Mouse (Mus musculus) cerebellum, postnatal 14 days (tissue): ENCODE data around the gene Asb10.

ENCODE experiments used
- DNase-seq, 2 experiments: peaks; one replicate each; pipeline ENCODE4 v3.0.0; 2021; ENCODE audit warnings: mixed read lengths in 2 of 2

Asb10 gene

GRCm38 (mm10) chr5:24535731-24536130 is 5.0 kb downstream of the Asb10 start:
- no peak for DNase-seq

- DNase-seq: peak in 1 of 2 experiments; percentile 24
These were observed 6.5 kb downstream of the Asb10 start for GRCm38 (mm10) chr5:24534292-24534691.

GRCm38 (mm10) chr5:24533391-24533790 is 7.4 kb downstream of the Asb10 start:
- DNase-seq: no peak

DNA sequence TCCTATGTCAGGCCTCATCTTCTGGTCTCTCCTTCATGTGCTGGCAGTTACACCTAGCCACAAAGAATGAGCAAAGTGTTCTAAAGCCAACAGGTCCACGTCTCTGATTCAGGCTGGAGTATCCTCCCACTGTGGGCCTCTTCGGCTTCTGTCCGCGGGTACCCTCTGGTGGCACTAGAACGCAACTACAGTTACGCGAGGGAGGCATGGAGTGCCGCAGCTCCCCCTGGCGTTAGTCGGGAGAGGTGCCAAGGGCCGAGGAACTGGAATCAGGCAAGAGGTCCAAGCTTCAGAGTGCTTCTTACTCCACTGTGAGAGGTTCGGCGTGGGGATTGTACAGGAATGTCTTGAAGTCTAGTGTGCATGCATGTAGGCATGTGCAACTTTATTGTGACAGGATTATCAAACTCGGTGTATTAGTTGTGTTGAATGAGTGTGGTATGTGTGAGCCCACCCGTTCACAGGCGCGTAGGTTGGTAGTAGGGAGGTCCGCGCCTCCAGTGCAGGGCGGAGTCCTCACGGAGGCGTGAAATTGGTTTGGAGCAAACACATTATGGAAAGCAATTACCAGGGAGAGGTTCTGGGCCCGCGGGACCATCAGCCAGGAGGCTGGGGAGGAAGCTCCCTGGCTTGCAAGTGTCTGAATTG is 10.6 kb downstream of the Asb10 start:
- DNase-seq: peak; percentile 98 to 99

- DNase-seq: no peak
These were observed 13.0 kb downstream of the Asb10 start for GRCm38 (mm10) chr5:24527780-24528179.

- no peak for DNase-seq
These were observed 13.9 kb downstream of the Asb10 start, which contains the start of gene Gbx1 for GRCm38 (mm10) chr5:24526889-24527230. Gene Gbx1 (minus strand): TSS chr5:24527202.

DNA sequence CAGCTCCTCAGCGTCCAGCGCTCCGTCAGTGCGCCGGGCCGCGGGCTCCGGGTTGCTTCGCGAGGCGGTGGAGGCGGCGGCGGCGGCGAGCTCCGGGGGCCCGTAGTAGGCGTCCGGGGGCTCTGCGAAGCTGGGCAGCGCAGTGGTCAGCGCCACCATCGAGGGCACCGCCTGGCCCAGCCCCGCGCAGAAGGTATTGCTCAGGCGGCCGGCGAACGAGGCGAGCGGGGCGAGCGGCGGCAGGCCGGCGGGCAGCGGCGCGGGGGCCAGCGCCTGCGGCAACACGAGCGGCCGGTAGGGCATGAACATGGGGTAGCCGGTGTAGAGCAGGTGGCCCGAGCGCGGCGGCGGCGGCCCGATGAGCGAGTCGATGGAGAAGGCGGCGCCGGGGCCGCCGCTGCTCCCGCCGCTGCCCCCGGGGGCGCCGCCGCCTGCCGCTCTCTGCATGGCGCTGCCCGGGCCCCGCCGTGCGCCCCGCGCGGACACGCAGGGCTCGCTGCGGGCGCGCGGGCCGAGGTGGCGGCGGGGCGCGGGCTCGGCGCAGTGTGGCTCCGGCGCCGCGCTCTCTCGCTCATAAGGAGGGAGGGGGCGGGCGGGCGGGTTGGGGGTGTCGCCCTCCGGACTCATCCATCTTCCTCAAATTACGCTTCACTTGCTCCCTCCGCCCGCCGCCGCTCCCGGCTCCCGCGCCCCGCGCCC is 14.4 kb downstream of the Asb10 start:
- DNase-seq: peak in 1 of 2 experiments; percentile 27

DNA sequence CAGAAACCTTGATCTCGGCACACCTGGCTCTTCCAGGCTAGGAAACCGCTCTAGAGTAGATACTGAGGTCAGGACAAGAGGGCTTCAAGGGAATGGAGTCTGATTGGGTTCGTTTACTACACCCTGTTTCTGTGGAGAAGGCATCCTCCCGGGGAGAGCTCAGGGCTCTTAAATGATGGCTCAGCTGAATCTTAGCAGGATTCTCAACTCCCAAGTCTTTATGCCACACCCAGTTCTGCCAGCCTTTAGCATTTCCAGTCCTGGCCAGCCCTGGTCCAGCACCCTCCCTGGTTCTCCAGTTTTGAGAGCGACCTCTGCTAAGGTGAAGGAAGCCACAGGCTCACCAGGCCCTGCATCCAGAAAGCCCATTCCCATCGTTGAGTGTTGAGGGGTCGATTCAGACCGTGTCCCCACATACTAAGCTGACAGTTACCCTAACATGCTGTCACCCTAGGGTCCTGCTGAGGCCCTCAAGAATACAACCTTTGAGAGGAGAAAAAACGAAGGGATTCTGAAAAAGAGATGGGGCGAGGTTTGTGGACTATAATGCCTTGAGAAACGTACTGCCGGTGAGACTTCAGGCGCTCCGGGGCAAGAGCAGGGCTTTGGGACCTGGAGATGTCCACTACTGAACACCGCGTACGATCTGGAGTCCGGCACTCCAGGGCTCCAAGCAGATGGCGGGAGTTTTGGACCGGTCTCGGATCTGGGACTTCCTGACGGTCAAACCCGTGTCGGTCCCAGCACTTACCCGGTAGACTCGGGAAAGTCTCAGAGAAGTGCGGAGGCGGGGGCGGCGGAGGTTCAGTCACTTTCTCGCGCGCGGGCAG is 15.2 kb downstream of the Asb10 start:
- no peak for DNase-seq

GRCm38 (mm10) chr5:24524522-24524921 is 16.3 kb downstream of the Asb10 start:
- no peak for DNase-seq

DNA sequence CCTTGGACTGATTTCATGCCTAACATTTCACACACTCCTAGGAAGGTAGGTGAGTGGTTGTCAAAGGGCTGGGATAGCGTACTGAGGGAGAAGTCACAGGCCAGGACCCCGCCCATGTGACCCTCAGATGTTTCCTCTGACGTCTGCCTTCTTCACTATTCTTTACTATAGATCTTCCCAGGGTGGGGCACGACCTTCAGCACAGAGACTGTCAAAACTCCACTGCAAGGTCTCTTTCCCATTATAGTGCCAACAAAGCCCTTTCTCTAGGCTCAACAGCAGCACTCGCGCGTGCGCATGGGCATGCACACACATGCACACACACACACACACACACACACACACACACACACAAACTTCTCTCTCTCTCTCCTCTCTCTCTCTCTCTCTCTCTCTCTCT is 17.0 kb downstream of the Asb10 start:
- DNase-seq: no peak

DNA sequence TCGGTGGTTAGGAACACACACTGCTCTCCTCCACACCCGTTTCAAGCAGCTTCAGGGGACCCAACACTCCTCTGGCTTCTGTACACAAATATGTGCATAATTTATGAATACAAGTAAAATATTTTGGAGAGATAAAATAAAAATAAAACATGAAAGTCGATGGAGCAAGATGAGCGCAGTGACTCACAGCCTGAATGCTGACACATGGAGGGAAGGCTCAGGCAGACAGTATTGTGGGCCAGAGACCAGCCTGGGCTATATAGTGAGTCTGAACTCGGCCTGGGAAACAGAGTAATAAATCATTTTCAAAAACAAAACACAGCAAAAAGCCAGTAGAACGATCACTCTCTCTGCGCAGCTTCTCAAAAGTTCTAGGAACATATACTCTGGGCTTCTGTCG is 19.4 kb downstream of the Asb10 start:
- no peak for DNase-seq

DNA sequence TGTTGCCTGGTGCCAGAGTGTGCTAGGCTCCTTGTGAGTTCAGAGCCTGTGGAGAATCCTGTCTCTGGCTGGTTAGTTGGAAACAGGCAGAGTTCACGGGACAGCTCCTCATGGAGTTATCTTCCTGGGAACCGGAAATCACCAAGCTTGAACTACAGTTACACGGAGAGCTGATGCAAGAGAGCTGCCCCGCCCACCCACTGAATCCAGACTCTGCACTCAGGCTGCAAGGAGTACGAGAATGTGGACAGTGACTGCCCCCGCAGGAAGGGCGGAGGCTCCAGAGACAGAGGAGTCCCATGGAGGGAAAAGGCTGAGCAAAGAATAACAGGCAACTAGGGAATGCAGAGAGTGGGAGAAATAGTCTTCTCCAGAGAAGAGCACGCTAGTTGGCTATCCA is 28.5 kb downstream of the Asb10 start:
- DNase-seq: no peak

DNA sequence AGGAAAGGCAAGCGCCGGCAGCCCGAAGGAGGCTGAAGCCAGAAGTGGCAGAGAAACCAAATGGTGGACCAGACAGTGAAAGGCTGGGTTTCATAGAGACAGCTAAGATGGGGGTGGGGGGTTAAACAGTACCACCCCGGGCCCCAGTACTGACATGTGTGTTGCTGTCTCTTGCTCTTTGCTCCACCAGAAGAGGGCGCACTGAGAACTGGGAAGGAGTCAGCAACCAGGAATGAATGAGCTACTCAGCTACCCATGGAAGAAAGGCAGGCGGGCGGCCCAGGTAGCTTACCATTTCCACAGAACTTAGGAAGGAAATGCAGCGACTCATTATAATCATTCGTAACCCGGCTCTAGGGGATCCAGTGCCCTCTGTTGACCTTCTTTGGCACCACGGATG is 30.1 kb downstream of the Asb10 start:
- peak in 1 of 2 experiments; percentile 52 for DNase-seq

GRCm38 (mm10) chr5:24508406-24508805 is 32.4 kb downstream of the Asb10 start:
- no peak for DNase-seq

- DNase-seq: no peak
These were observed 35.3 kb downstream of the Asb10 start for GRCm38 (mm10) chr5:24505513-24505912.

DNA sequence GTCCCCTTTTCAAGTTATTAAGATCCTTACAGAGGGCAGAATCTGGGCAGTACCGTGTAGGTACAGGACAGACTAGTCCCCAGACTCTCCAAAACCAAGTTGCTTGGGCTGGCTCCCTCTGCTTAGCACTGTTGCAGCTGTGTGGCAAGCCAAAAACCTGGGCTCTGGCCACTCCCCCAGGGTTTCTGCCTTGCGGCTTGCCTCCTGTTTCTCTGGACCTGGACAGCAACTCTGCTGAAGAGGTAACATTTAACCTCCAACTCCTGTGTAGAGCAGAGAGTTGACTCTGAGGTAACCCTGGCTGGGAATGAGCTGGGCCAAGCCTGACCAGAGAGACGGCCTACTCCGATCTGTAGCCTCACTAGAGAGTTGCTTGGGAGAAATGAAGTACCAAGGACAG is 38.0 kb downstream of the Asb10 start:
- DNase-seq: peak in 1 of 2 experiments; percentile 8

DNA sequence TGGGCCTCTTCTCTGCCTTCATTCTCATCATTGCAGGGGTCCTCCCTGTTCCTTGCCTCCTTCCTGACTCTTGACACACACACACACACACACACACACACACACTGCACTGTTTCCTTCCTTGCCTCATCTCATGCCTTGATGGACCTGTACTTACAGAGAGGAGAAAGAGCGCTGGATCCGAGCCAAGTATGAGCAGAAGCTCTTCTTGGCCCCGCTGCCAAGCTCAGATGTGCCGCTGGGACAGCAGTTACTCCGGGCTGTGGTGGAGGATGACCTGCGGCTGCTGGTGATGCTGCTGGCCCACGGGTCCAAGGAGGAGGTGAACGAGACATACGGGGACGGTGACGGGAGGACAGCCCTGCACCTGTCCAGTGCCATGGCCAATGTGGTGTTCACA is 39.9 kb downstream of the Asb10 start:
- DNase-seq: peak; percentile 65 to 80

DNA sequence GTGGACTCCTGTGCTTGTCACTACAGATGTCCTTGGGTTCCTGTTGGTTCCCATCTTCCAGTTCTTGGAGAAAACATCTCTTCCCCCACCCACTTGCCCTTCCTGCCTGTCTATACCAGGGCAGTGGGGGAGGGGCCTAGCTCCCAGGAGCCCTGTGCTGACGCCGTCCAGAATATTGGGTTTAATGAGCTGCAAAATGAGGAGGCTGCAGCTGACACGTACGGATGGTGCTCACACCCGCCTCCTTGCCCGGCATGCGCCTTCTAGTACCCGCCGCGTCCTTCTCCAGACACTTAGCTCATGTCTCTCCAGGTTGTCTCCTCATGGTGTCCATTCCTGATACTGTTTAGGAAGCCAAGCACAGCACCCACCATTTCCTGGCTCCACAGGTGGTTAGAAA is 41.7 kb downstream of the Asb10 start:
- peak in 1 of 2 experiments; percentile 20 for DNase-seq

DNA sequence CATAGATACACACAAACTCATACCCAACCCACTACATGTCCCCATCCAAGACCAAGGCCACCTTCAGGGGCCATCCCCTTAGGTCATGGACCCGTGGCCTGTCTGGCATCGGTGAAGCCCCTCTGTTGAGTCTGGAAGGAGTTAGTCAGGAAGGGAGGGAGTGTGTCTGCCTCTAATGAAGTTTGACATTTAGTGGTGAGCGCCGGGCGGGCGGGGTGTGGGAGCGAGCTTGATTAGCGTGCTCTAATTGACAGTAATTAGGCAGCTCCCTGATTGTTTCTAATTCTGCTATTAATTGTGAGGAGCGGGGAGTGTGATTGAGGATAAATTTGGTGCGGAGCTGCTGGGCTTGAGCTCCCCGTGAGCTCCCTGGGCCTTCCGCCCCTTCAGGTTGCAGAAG is 43.3 kb downstream of the Asb10 start:
- DNase-seq: no peak

- DNase-seq: no peak
These were observed 44.0 kb downstream of the Asb10 start for GRCm38 (mm10) chr5:24496756-24497155.

- DNase-seq: no peak
These were observed 45.8 kb downstream of the Asb10 start for GRCm38 (mm10) chr5:24495019-24495418.

DNA sequence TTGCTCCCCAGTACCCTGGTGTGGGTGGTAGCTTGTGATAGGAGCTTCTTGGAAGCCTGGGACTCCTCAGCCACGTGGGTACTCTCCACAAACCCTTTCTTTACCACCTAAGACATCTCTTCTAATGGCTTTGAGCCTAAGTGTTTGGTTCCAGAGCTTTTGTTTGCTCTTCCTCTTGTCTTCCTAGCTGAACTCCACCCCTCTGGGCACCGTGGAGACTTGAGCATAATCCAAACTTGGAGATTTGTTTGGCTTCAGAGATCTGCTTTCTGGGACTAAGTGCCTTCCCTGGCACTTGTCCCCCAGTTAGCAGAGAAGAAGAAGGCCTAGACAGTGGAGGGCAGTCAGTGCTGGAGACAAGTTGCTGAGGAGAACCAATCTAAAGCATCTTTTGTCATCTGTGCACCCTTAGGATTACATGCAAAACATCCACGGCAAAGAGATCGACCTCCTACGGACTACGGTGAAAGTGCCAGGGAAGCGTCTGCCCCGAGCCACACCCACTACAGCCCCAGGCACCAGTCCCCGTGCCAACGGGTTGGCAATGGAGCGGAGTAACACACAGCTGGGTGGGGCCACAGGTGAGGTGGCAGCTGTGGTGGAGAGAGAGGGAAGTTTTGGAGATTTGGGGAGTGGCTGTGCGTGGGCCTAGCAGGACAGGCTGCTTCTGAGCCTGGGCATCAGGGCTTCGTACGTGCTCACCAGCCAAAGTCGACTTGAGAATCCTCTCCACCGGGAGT is 48.1 kb downstream of the Asb10 start:
- no peak for DNase-seq

DNA sequence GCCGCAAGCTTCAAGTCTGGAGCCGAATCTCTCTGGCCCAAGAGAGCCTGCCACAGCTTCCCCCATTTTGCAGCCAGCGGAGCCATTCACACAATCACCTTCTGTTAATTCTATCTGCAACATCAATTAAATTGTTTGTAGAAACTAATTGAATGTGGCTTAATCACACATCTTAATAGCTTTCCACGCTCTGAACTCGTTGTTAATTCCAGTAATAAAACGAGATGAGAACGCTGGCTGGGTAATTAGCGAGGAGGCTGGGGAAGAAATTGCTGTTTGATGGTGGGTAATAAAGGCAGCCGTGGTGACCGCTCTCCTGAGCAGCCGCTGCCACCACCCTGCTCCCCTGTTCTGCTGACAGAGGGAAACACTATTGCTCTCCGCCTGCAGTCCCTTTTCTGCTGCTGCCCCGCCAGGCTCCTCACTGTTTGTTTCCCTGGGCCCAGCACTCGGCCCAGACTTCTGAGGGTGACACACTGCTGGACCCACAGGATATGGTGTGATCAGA is 50.3 kb downstream of the Asb10 start:
- no peak for DNase-seq
